Mouse (Mus musculus) hindbrain, embryonic 16.5 days (tissue): Measurements from ENCODE around the gene Gfap. TPM values are rescaled to one million over a fixed set of nuclear protein-coding genes. Genes with fewer than 3 reads are reported as not detected.

ENCODE experiments used
- ATAC-seq: fragments of 200-750 bp; cut with Nextera tagmentation; 2 replicates; pipeline ENCODE4 v1.8.0; 2017; ENCODE audit warnings: moderate TSS enrichment, moderate library complexity
- H3K27ac ChIP-seq: fragments of 300-500 bp; sonication (generic); 2 replicates; pipeline ENCODE4 v1.5.1; 2014; ENCODE audit warnings: low read depth, mild to moderate bottlenecking, control low read depth, low read length, moderate library complexity
- H3K27me3 ChIP-seq: fragments of 300-500 bp; sonication (generic); replicated peaks from 2 replicates; pipeline ENCODE4 v1.6.1; 2014; ENCODE audit warnings: low read length; ENCODE audit not compliant: control insufficient read depth, insufficient read depth
- H3K36me3 ChIP-seq: fragments of 300-500 bp; sonication (generic); 2 replicates; pipeline ENCODE4 v1.6.1; 2014; ENCODE audit warnings: mild to moderate bottlenecking, low read length, moderate library complexity, mixed read lengths; ENCODE audit not compliant: control insufficient read depth, insufficient read depth
- H3K4me1 ChIP-seq: fragments of 300-500 bp; sonication (generic); 2 replicates; pipeline ENCODE4 v1.6.1; 2014; ENCODE audit warnings: low read depth, low read length; ENCODE audit not compliant: control insufficient read depth, insufficient read depth
- H3K4me2 ChIP-seq: fragments of 300-500 bp; sonication (generic); 2 replicates; pipeline ENCODE4 v1.6.1; 2014; ENCODE audit warnings: mild to moderate bottlenecking, low read length, control low read depth, moderate library complexity
- H3K4me3 ChIP-seq: fragments of 300-500 bp; sonication (generic); 2 replicates; pipeline ENCODE4 v1.5.1; 2014; ENCODE audit warnings: mild to moderate bottlenecking, low read length, control low read depth, moderate library complexity
- H3K9ac ChIP-seq: fragments of 300-500 bp; sonication (generic); 2 replicates; pipeline ENCODE4 v1.6.1; 2014; ENCODE audit warnings: low read depth, mild to moderate bottlenecking, control low read depth, low read length, moderate library complexity
- H3K9me3 ChIP-seq: fragments of 300-500 bp; sonication (generic); 2 replicates; pipeline ENCODE4 v1.6.1; 2014; ENCODE audit warnings: mild to moderate bottlenecking, low read length, moderate library complexity; ENCODE audit not compliant: control insufficient read depth
- WGBS: fragments of 180-500 bp; shearing (Covaris S2); extraction: QIAGEN DNeasy Blood & Tissue Kit; methylation state at CpG from one replicate; pipeline ENCODE4 v1.1.7; 2014; 5-methylcytosine and 5-hydroxymethylcytosine counted together
- polyA plus RNA-seq: library from polyadenylated mRNA; unstranded; fragments of >200 nt; fragmentation: Nextera tagmentation; extraction: Ambion mirVana; gene quantifications from 2 replicates; pipeline ENCODE4 v1.2.1, GENCODE M21; 2015

The Gfap gene
- polyA plus RNA-seq, 1 experiment from 2014 or later, result 15.5 TPM

- H3K36me3 ChIP-seq, result no peaks in the 10 kb centered on the region
- no peak overlapping the region; the same call in 1 of the 2 replicates for H3K9ac ChIP-seq
- H3K27ac ChIP-seq, result no peak overlapping the region
- H3K27me3 ChIP-seq, result peaks cover 17% of the 10 kb centered on the region
- no peak overlapping the region for H3K4me2 ChIP-seq
- WGBS, result 66% methylated on average over 3 of the region's 3 CpGs
- ATAC-seq, result peak; percentile 19; the same call in 1 of the 2 replicates
- H3K4me3 ChIP-seq, result no peak overlapping the region
- no peaks in the 10 kb centered on the region for H3K9me3 ChIP-seq
- H3K4me1 ChIP-seq, result peaks cover 5% of the 10 kb centered on the region
Observed at GRCm38 (mm10) chr11:102888135-102888534, 12.6 kb downstream of the Gfap start.

GRCm38 (mm10) chr11:102887433-102887832 lies 13.3 kb downstream of the Gfap start:
- no peaks in the 10 kb centered on the region for H3K9me3 ChIP-seq
- ATAC-seq, result no peak
- H3K27me3 ChIP-seq, result peaks cover 13% of the 10 kb centered on the region
- no peak overlapping the region for H3K4me2 ChIP-seq
- no peak overlapping the region for H3K9ac ChIP-seq
- no peak overlapping the region for H3K4me3 ChIP-seq
- WGBS, result 87% methylated on average over 5 of the region's 5 CpGs
- H3K36me3 ChIP-seq, result no peaks in the 10 kb centered on the region
- peaks cover 3% of the 10 kb centered on the region; the same call in 1 of the 2 replicates for H3K4me1 ChIP-seq
- no peak overlapping the region for H3K27ac ChIP-seq

- H3K27me3 ChIP-seq, result peaks cover 6% of the 10 kb centered on the region; the same call in 1 of the 2 replicates
- no peaks in the 10 kb centered on the region for H3K36me3 ChIP-seq
- no peak within 1 kb of the TSS for H3K27ac ChIP-seq
- no peaks in the 10 kb centered on the region for H3K9me3 ChIP-seq
- H3K4me3 ChIP-seq, result no peak within 1 kb of the TSS
- peaks cover 11% of the 10 kb centered on the region for H3K4me1 ChIP-seq
- WGBS, result 60% methylated on average over 10 of the region's 10 CpGs
- no peak for ATAC-seq
- no peak within 1 kb of the TSS for H3K4me2 ChIP-seq
- H3K9ac ChIP-seq, result no peak within 1 kb of the TSS
Observed at GRCm38 (mm10) chr11:102884616-102885219, 16.0 kb downstream of the Gfap start, which contains the start of gene Fam187a. Gene Fam187a (plus strand): TSS chr11:102885169.

GRCm38 (mm10) chr11:102881314-102882198 lies 19.2 kb downstream of the Gfap start:
- peak overlapping the region; percentile 69 for H3K4me2 ChIP-seq
- WGBS, result 15% methylated on average over 13 of the region's 13 CpGs
- H3K4me1 ChIP-seq, result peaks cover 14% of the 10 kb centered on the region
- H3K27ac ChIP-seq, result peak overlapping the region; percentile 89; the same call in 1 of the 2 replicates
- peaks cover 4% of the 10 kb centered on the region; the same call in 1 of the 2 replicates for H3K27me3 ChIP-seq
- ATAC-seq, result peak; percentile 4
- H3K9ac ChIP-seq, result peak overlapping the region; percentile 74
- peak overlapping the region; percentile 71 for H3K4me3 ChIP-seq
- H3K9me3 ChIP-seq, result no peaks in the 10 kb centered on the region
- peaks cover 5% of the 10 kb centered on the region; the same call in 1 of the 2 replicates for H3K36me3 ChIP-seq

GRCm38 (mm10) chr11:102880585-102881313 lies 20.0 kb downstream of the Gfap start, which contains the start of the genes Eftud2 and Ccdc103:
Gene Eftud2 (minus strand): TSS chr11:102880985.
Gene Ccdc103 (plus strand): TSS chr11:102881204.
- H3K27ac ChIP-seq, result peak within 1 kb of the TSS; percentile 89

GRCm38 (mm10) chr11:102879558-102879957 lies 21.2 kb downstream of the Gfap start:
- H3K27ac ChIP-seq, result no peak overlapping the region
- peaks cover 4% of the 10 kb centered on the region; the same call in 1 of the 2 replicates for H3K27me3 ChIP-seq
- H3K4me2 ChIP-seq, result peak overlapping the region; percentile 69
- no peaks in the 10 kb centered on the region for H3K9me3 ChIP-seq
- no peak overlapping the region for H3K9ac ChIP-seq
- WGBS, result 53% methylated on average over 2 of the region's 2 CpGs
- H3K4me1 ChIP-seq, result peaks cover 14% of the 10 kb centered on the region
- H3K4me3 ChIP-seq, result no peak overlapping the region
- ATAC-seq, result no peak
- H3K36me3 ChIP-seq, result peaks cover 13% of the 10 kb centered on the region

More at GRCm38 (mm10) chr11:102880585-102881313, 20.0 kb downstream of the Gfap start, which contains the start of the genes Eftud2 and Ccdc103:
- peak; percentile 92 for ATAC-seq
- H3K27me3 ChIP-seq, result peaks cover 4% of the 10 kb centered on the region; the same call in 1 of the 2 replicates
- H3K4me1 ChIP-seq, result peaks cover 14% of the 10 kb centered on the region
- peaks cover 8% of the 10 kb centered on the region for H3K36me3 ChIP-seq
- H3K9ac ChIP-seq, result peak within 1 kb of the TSS; percentile 74
- H3K9me3 ChIP-seq, result no peaks in the 10 kb centered on the region
- peak within 1 kb of the TSS; percentile 69 for H3K4me2 ChIP-seq
- whole genome bisulfite sequencing, result under 1% methylated on average over 62 of the region's 62 CpGs
- peak within 1 kb of the TSS; percentile 71 for H3K4me3 ChIP-seq

- 82% methylated on average over 7 of the region's 7 CpGs for WGBS
- Histone ChIP-seq H3K27ac (no peak overlapping the region), H3K4me3 (no peak overlapping the region), H3K27me3 (no peaks in the 10 kb centered on the region), H3K9me3 (no peaks in the 10 kb centered on the region), H3K36me3 (peaks cover 26% of the 10 kb centered on the region), H3K4me2 (no peak overlapping the region), H3K4me1 (peaks cover 7% of the 10 kb centered on the region), H3K9ac (no peak overlapping the region)
- ATAC-seq, result no peak
Observed at GRCm38 (mm10) chr11:102874801-102875334, 25.8 kb downstream of the Gfap start.

- H3K9ac ChIP-seq, result no peak overlapping the region
- H3K36me3 ChIP-seq, result peaks cover 32% of the 10 kb centered on the region
- WGBS, result 37% methylated on average over 4 of the region's 4 CpGs
- no peak overlapping the region for H3K4me2 ChIP-seq
- no peaks in the 10 kb centered on the region for H3K9me3 ChIP-seq
- no peaks in the 10 kb centered on the region for H3K27me3 ChIP-seq
- 0 out of 2 replicates have a peak, but pooled peaks have one; percentile 45 for ATAC-seq
- no peaks in the 10 kb centered on the region for H3K4me1 ChIP-seq
- H3K4me3 ChIP-seq, result no peak overlapping the region
- H3K27ac ChIP-seq, result no peak overlapping the region
Observed at GRCm38 (mm10) chr11:102864272-102864671, 36.4 kb downstream of the Gfap start.
